Mouse (Mus musculus) kidney, embryonic 16.5 days (tissue): Measurements from ENCODE around the gene Ttll3. TPM values are rescaled to one million over a fixed set of nuclear protein-coding genes. Genes with fewer than 3 reads are reported as not detected.

Source experiments
- ATAC-seq: fragments of 200-750 bp; cut with Nextera tagmentation; 2 replicates; pipeline ENCODE4 v1.8.0; 2017; ENCODE audit warnings: moderate TSS enrichment; ENCODE audit not compliant: low FRiP score, low TSS enrichment
- H3K27ac ChIP-seq: fragments of 300-500 bp; sonication (generic); 2 replicates; pipeline ENCODE4 v1.5.1; 2014; ENCODE audit warnings: low read length
- H3K27me3 ChIP-seq: fragments of 300-500 bp; sonication (generic); 2 replicates; pipeline ENCODE4 v1.6.1; 2014; ENCODE audit warnings: low read length, control low read depth, mixed read lengths; ENCODE audit not compliant: insufficient read depth
- H3K36me3 ChIP-seq: fragments of 300-500 bp; sonication (generic); 2 replicates; pipeline ENCODE4 v1.6.1; 2014; ENCODE audit warnings: low read length, control low read depth, mixed read lengths; ENCODE audit not compliant: insufficient read depth
- H3K4me1 ChIP-seq: fragments of 300-500 bp; sonication (generic); 2 replicates; pipeline ENCODE4 v1.6.1; 2014; ENCODE audit warnings: low read length, control low read depth, mixed read lengths; ENCODE audit not compliant: insufficient read depth
- H3K4me2 ChIP-seq: fragments of 300-500 bp; sonication (generic); replicated peaks from 2 replicates; pipeline ENCODE4 v1.6.1; 2014; ENCODE audit warnings: low read depth, low read length
- H3K4me3 ChIP-seq: fragments of 300-500 bp; sonication (generic); 2 replicates; pipeline ENCODE4 v1.5.1; 2014; ENCODE audit warnings: mild to moderate bottlenecking, low read length
- H3K9ac ChIP-seq: fragments of 300-500 bp; sonication (generic); replicated peaks from 2 replicates; pipeline ENCODE4 v1.6.1; 2014; ENCODE audit warnings: low read length
- H3K9me3 ChIP-seq: fragments of 300-500 bp; sonication (generic); 2 replicates; pipeline ENCODE4 v1.6.1; 2016; ENCODE audit warnings: low read length, control low read depth
- WGBS: fragments of 180-500 bp; shearing (Covaris S2); extraction: QIAGEN DNeasy Blood & Tissue Kit; methylation state at CpG from one replicate; pipeline ENCODE4 v1.1.7; 2014; 5-methylcytosine and 5-hydroxymethylcytosine counted together
- polyA plus RNA-seq: library from polyadenylated mRNA; unstranded; fragments of >200 nt; fragmentation: Nextera tagmentation; extraction: Ambion mirVana; gene quantifications from 2 replicates; pipeline ENCODE4 v1.2.1, GENCODE M21; 2015

The Ttll3 gene
- polyA plus RNA-seq, 1 experiment from 2014 or later: 3.4 TPM

DNA sequence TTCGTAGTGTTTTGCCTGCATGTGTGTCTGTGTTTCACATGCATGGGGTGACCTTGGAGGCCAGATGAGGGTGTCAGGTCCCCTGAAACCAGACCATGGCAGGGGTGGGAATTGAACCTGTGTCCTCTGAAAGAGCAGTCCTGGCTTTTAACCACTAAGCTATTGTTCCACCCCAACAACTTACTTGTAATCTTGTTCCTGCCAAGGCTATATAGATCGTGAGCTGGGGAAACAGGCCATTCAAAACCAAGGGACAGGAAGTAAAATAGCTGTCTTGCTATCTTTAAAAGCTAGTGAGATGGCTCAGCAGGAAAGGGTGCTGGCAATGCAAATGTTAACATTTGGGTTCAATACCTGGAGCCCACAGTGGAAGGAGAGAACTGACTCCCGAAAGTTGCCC is 40.9 kb downstream of the Ttll3 start:
- Histone ChIP-seq H3K4me2 (no peak overlapping the region), H3K9ac (no peak overlapping the region), H3K36me3 (no peaks in the 10 kb centered on the region), H3K4me3 (no peak overlapping the region), H3K27me3 (no peaks in the 10 kb centered on the region), H3K27ac (no peak overlapping the region), H3K9me3 (peaks cover 4% of the 10 kb centered on the region; the same call in 1 of the 2 replicates), H3K4me1 (no peaks in the 10 kb centered on the region)
- ATAC-seq: no peak
- 76% methylated on average over 3 of the region's 3 CpGs for WGBS

DNA sequence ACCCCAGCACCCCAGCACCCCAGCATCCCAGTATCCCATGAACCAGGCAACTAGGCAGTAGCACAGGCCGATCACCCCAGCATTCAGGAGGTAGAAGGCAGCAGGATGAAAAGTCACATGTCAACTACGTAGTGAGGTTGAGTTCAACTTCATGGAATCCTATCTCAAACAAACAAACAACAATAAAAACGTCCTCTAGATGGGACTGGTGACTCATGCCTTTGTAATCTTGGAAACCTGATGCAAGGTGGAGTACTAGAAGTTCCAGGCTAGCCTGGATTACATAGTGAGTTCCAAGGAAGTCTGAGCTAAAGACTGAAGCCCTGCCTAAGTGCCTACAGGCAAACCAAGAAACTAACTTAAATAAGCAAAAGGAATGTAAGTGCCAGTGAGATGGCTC is 41.8 kb downstream of the Ttll3 start:
- ATAC-seq: no peak

DNA sequence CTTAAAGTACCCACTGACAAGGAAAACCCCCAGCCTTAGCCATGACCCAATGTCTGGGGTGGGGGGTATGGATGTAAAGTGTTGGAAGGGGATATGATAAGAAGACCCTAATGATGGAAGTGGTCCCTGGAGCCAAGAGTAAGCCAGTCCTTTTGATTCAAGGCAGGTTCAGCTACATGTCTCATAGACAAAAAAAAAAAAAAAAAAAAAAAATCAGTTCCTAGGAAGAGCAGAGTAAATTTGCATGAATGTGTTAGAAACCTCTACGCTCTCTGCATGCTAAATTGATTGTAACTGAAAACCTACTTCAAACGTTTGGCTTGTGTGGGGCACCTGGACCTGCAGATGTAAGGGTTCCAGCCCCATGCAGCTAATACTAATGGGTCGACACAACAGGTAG is 42.7 kb downstream of the Ttll3 start:
- H3K36me3 ChIP-seq: no peaks in the 10 kb centered on the region
- H3K27ac ChIP-seq: no peak overlapping the region
- no peak overlapping the region for H3K4me3 ChIP-seq
- H3K27me3 ChIP-seq: no peaks in the 10 kb centered on the region
- 46% methylated on average over 3 of the region's 3 CpGs for WGBS
- ATAC-seq: no peak
- H3K4me1 ChIP-seq: no peaks in the 10 kb centered on the region
- peaks cover 4% of the 10 kb centered on the region; the same call in 1 of the 2 replicates for H3K9me3 ChIP-seq
- no peak overlapping the region for H3K9ac ChIP-seq
- no peak overlapping the region for H3K4me2 ChIP-seq

More for the DNA sequence above, 41.8 kb downstream of the Ttll3 start:
- Histone ChIP-seq H3K9ac (no peak overlapping the region), H3K4me3 (no peak overlapping the region), H3K4me1 (no peaks in the 10 kb centered on the region), H3K27me3 (no peaks in the 10 kb centered on the region), H3K9me3 (peaks cover 4% of the 10 kb centered on the region; the same call in 1 of the 2 replicates), H3K27ac (no peak overlapping the region), H3K4me2 (no peak overlapping the region), H3K36me3 (no peaks in the 10 kb centered on the region)
- 47% methylated on average over 3 of the region's 3 CpGs for WGBS

DNA sequence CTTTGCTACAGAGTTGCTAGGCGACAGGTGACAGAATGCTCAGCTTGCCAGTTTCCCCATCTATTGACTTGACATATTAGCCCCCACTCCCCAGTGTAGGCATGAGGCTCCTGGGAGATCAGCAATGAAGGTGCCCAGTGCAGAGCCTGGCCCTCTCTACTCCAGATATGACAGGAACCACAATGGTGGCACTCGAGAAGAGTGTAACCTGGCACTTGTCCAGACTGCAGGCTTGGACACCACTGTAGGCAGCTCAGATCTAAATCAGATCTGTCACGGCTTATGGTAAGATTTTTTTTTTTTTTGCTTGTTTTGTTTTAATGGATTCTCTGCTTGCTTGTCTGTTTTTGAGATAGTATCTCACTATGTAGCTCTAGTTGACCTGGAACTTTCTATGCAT is 44.6 kb downstream of the Ttll3 start:
- Histone ChIP-seq H3K4me2 (no peak overlapping the region), H3K36me3 (no peaks in the 10 kb centered on the region), H3K27ac (no peak overlapping the region), H3K27me3 (no peaks in the 10 kb centered on the region), H3K9ac (no peak overlapping the region), H3K9me3 (no peaks in the 10 kb centered on the region), H3K4me3 (no peak overlapping the region), H3K4me1 (no peaks in the 10 kb centered on the region)
- 64% methylated on average over 3 of the region's 3 CpGs for WGBS
- no peak for ATAC-seq

DNA sequence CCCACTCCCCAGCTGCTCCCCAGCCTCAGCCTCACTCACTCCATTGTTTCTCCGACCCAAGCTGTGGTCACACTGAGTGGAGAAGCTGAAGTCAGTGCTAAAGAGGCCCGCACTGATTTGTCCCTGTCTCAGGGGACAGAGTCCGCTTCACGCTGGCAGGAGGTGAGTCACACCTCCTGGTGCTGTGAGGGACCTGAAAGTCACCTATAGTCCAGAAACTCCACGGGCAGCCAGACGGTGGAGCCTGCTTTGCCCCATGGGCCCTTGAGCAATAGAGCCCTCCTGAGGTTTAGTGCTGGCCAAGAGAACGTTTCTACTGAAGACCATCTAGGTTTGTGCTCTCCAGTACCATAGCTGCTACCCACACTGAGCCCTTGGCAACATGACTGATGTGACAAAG is 45.6 kb downstream of the Ttll3 start:
- Histone ChIP-seq H3K4me2 (no peak overlapping the region), H3K27ac (no peak overlapping the region), H3K4me1 (no peaks in the 10 kb centered on the region), H3K27me3 (no peaks in the 10 kb centered on the region), H3K4me3 (no peak overlapping the region), H3K9me3 (no peaks in the 10 kb centered on the region), H3K36me3 (no peaks in the 10 kb centered on the region), H3K9ac (no peak overlapping the region)
- no peak for ATAC-seq
- 77% methylated on average over 7 of the region's 7 CpGs for WGBS

DNA sequence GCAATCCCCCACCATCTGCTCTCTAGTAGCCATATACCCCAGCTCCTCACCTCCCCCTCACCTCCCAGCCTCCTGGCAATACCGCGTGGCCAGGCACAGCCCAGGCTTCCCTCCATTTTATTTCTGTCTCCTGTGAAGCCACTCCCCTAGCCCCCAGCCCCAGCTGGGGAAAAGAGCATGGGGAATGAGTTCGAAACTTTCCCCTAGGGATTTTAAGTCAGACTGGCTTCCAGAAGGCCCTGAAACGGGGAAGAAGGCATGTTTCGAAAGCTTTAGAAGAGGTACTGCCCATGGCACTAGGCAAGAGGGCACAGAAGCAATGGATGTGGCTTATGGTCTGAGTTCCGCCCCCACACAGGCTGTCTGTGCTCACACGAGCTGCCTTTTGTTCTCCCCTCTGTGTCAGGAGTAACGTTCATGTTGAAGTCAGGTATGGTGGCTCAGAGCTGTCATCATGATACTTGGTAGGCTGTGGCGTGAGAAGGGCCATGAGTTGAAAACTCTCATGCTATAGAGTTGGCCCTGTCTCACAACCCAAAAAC is 46.7 kb downstream of the Ttll3 start, which contains the start of gene Cidec:
Gene Cidec, minus strand, starts transcription at position 97 of the 542 bp plus-strand sequence.
- no peak for ATAC-seq
- Histone ChIP-seq H3K36me3 (no peaks in the 10 kb centered on the region), H3K4me3 (no peak within 1 kb of the TSS), H3K9me3 (no peaks in the 10 kb centered on the region), H3K4me1 (no peaks in the 10 kb centered on the region), H3K27ac (no peak within 1 kb of the TSS), H3K9ac (no peak within 1 kb of the TSS), H3K4me2 (no peak within 1 kb of the TSS), H3K27me3 (no peaks in the 10 kb centered on the region)
- 71% methylated on average over 9 of the region's 9 CpGs for WGBS

DNA sequence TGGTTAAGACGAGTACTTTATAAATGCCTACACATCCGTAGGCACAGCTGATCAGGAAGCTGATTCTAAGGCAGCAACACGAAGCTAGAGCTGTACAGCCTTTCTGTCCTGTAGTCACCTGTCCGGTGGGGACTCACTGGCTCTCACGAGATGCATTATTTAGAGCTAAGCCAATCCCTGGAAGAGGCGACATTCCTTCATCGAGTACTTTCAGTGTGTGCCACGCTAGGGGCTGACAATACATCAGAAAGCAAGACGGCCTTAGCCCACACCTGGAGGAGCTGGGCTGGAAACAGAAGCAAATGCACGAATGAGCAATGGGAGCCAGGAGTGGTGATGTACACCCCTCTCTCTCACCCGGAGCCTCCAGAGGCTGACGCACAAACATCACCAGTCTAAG is 48.1 kb downstream of the Ttll3 start:
- WGBS: 72% methylated on average over 12 of the region's 12 CpGs
- no peaks in the 10 kb centered on the region for H3K9me3 ChIP-seq
- no peak overlapping the region for H3K4me2 ChIP-seq
- H3K27ac ChIP-seq: no peak overlapping the region
- no peak for ATAC-seq
- H3K36me3 ChIP-seq: no peaks in the 10 kb centered on the region
- H3K4me1 ChIP-seq: no peaks in the 10 kb centered on the region
- H3K9ac ChIP-seq: no peak overlapping the region
- H3K4me3 ChIP-seq: no peak overlapping the region
- no peaks in the 10 kb centered on the region for H3K27me3 ChIP-seq

DNA sequence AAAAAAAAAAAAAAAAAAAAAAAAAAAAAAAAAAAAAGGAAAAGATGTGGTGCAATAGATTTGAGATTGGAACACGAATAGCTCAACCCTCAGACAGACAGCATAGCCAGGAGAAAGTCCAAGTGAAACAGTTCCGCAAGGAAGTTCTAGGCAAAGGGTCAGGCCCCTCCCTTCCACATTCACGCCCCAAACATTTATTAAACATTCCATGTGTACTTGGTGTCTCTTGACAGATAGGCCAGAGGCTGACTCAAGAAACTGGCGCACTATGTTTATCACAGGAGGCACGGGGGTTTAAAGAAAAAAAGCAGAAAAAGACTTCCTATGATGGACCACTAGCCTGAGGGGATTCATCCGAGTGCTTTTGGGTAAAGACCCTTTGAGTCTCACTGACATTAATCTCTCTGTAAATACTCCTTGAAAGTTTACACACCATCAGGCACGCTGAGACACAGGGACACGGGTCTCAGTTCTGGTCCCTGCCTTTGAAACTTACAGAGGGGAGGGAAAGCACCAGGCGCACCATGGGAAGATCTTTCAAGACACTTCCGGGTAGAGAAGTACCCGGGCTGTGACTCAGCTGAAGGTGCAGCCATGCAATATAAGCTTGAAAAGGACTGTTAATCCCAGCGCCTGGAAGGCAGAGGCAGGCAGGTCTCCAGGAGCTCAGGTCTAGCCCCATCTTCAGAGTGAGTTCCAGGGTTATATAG is 49.8 kb downstream of the Ttll3 start:
- Histone ChIP-seq H3K9ac (no peak overlapping the region), H3K4me1 (peaks cover 9% of the 10 kb centered on the region), H3K27me3 (no peaks in the 10 kb centered on the region), H3K27ac (no peak overlapping the region), H3K4me3 (no peak overlapping the region), H3K36me3 (no peaks in the 10 kb centered on the region), H3K4me2 (no peak overlapping the region), H3K9me3 (no peaks in the 10 kb centered on the region)
- 58% methylated on average over 12 of the region's 12 CpGs for WGBS
- ATAC-seq: no peak

DNA sequence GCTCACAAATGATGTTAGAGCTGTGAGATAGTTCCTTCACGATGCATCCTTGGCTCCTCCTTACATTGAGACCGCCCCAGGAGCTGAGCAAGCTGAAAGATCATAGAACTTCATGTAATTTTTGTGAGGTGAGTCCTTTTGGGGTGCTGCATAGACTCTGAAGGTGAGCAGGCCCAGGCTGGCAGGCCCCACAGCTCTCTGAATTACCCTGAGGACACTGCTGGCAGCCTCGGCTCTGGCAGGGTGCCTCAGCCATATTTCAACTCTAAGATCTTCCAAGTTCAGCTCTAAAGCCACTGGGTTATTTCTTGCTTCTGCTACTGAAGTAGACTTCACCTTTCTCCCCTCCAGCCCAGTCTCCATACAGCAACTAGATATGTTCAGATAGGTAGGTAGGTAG is 51.6 kb downstream of the Ttll3 start:
- no peak for ATAC-seq
- Histone ChIP-seq H3K27ac (no peak overlapping the region), H3K9ac (no peak overlapping the region), H3K4me1 (peaks cover 17% of the 10 kb centered on the region), H3K4me2 (no peak overlapping the region), H3K27me3 (no peaks in the 10 kb centered on the region), H3K9me3 (no peaks in the 10 kb centered on the region), H3K36me3 (no peaks in the 10 kb centered on the region), H3K4me3 (no peak overlapping the region)
- WGBS: 85% methylated on average over 3 of the region's 3 CpGs

DNA sequence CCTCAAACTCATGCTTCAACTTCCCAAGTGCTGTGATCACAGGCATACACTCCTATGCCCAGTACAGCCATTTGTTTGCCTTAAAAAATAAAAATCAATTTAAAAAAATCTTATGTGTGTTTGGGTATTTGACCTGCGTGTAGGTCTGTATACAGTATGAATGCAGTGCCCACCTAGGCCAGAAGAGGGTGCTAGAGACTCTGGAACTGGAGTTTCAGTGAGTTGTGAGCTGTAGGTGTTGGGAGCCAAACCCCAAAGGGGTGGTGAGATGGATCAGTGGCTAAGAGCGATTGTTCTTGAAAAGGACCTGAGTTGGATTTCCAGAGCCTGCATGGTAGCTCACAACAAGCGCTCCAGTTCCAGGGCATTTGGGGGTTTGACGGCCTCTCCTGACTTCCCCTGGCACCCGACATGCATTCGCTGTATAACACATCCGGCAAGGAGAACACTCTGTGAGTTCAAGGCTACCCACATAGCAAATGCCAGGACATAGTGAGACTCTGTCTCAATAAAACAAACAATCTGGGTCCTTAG is 52.2 kb downstream of the Ttll3 start:
- no peaks in the 10 kb centered on the region for H3K36me3 ChIP-seq
- no peak overlapping the region for H3K4me2 ChIP-seq
- H3K9me3 ChIP-seq: no peaks in the 10 kb centered on the region
- no peaks in the 10 kb centered on the region for H3K27me3 ChIP-seq
- H3K27ac ChIP-seq: no peak overlapping the region
- H3K4me3 ChIP-seq: no peak overlapping the region
- WGBS: 55% methylated on average over 7 of the region's 7 CpGs
- no peak overlapping the region for H3K9ac ChIP-seq
- ATAC-seq: no peak; the same call in 1 of the 2 replicates
- H3K4me1 ChIP-seq: peaks cover 19% of the 10 kb centered on the region
